Mouse (Mus musculus) v-Abl transformed pro-B cells (cell line): ENCODE data around the gene Cd83.

ENCODE experiments used
- in situ Hi-C, 2 experiments: fragments of 400-800 bp; cut with MboI; formaldehyde crosslinking; loops; one replicate each; pipeline ENCODE4 v1.15.1; 2025; ENCODE audit not compliant: unreplicated experiment in 2 of 2

Gene Cd83

DNA sequence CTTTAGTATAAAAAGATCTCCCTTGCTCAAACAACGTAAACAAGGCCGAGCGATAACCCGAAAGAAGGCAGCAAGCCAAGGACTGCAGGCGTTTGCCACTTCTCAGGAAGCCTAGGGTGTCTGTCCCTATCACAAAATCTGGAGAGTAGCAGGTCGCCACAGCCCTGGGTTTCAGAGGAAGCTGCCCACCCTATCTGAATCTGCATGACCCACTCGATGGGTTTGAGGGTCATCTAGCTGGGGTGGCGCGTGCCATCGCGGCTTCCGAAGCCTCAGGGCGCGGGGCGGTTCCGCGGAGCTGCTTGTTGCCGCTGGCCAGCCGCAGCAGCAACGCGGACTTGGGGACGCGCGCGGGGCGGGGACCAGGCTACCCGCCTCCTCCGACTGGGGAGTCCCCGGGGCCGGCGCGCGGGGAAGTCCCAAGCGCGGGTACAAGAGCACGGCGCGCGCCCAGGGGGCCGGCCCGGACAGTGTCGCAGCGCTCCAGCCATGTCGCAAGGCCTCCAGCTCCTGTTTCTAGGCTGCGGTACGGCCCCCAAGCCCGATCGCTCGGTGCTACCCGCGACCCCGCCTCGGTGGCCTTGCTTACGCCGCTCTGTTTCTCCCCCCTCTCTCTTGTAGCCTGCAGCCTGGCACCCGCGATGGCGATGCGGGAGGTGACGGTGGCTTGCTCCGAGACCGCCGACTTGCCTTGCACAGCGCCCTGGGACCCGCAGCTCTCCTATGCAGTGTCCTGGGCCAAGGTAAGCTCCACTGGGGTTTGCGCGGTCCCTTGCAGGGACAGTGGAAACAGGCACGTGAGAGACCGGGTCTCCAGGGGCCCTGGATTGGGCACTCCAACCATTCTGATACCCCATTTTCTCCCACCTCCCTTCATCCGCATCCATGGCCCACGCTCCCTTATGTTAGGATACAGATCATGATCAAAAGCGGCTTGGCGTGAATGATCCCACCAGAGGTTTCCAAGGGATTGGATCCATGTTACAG is at the start of gene Cd83:
Cd83 (plus strand) TSS at position 51 of the 987 bp plus-strand sequence.
- in situ Hi-C loops: no loop called here

DNA sequence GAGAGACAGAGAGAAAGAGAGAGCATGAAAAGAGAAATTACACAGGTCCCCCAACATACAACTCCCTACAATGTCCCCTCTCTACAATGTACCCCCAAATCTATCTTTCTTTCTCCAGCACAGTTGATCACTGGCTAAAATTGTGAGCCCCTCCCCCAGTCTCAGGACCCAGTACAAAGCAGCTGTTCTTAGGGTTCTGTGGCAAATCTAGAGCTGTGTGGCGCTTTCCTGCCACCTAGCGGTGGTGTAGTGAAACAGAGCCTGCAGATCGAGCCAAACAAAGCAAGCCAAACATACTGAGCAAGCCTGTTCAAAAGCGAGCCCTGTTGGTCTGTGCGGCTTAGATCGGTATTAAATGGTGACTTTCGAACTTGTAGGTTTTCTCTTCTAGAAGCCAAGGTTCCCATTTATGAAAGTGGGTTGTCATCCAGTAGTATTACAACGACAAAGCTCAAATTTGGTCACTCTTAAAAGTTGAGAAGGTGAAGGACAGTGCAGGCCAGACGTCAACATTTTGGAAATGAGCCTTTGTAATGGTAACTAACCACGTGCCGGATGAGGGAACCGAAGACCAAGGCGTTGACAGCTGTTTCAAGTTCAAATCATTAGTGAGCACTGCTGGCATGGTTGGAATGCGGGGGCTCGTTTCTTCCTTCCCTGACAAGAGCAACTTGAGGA is 44.8 kb upstream of the Cd83 start:
- in situ Hi-C loops: loop anchor here (10.0 to 25.0 kb wide), 6 partner anchors 145 to 1248 kb away; partner anchors contain the start of genes Sirt5 (in 2 of the 2) and Tbc1d7 (in 1 of the 2)

DNA sequence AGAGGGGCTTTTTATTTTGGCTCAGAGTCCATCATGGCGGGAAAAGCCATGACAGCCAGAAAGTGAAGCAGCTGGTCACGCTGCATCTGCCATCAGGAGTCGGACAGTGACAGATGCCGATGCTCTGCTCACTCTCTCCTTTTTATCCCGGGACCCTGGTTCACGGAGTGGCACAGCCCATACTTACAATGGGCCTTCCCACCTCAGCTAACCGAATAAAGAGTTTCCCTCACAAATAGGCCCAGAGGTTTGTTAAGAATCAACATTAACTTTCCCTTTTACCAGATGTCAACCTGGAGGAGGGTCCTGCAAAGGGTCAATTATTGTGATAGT is 44.3 kb upstream of the Cd83 start:
- in situ Hi-C loops: loop anchor here (10.0 to 25.0 kb wide), 3 partner anchors 378 to 1247 kb away; partner anchors contain the start of gene Sirt5 (in 1 of the 2)

DNA sequence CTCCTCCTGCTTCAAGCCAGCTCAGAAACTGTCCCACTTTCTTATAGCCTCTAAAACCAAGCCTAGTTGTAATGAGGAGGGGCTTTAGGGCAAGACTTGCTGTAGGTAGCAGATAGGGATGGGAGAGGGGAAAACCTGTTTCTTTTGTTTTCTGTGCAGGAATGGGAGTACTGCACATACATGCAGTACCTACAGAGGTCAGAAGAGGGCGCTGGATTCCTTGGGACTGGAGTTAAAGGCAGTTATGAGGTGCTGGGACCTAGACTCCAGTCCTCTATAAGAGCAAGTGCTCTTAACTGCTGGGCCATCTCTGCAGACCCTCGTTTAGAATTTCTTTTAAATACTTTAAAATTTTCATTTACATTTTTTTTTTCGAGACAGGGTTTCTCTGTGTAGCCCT is 41.9 kb upstream of the Cd83 start:
- in situ Hi-C loops: loop anchor here (10.0 to 25.0 kb wide), 3 partner anchors 380 to 1245 kb away; partner anchors contain the start of gene Sirt5 (in 1 of the 2)

DNA sequence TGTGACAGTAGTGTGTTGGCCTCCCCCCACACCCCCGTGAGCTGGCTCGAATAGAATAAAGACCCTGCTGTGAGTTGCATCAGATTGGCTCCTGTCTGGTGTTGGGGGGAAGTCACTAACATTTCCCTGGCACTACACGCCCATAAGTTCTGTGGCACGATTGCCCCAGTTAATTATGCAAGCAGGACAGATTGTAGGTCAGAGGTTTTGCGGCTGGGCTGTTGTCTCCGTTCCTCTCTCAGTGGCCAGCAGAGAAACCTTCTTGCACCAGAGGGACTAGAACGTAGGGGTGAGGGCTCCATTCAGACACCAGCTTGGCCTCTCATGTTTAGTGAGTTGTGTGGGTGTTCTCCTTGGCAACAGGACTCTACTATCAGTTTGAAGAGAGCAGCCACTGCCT is 40.3 kb upstream of the Cd83 start:
- in situ Hi-C loops: loop anchor here (10.0 to 25.0 kb wide), 3 partner anchors 382 to 1243 kb away; partner anchors contain the start of gene Sirt5 (in 1 of the 2)

DNA sequence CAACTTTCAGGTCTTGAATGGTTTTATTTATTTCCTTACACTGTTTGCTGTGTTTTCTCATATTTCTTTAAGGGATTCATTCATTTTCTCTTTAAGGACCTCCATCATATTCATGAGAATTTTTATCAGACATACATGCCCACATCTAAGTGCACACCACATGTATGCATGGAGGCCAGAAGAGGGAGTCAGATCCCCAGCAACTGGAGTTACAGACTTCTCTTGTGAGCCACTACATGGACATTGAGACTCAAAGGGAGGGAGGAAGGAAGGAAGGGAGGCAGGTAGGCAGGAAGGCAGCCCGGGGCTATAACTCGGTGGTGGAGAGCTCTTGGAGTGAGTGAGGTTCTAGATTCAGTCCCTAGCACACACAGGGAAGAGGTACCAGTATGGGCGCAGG is 34.3 kb upstream of the Cd83 start:
- in situ Hi-C loops: loop anchor here in 1 of 2 experiments (10.0 kb wide), 2 partner anchors 114 to 214 kb away; no protein-coding TSS in a partner anchor

DNA sequence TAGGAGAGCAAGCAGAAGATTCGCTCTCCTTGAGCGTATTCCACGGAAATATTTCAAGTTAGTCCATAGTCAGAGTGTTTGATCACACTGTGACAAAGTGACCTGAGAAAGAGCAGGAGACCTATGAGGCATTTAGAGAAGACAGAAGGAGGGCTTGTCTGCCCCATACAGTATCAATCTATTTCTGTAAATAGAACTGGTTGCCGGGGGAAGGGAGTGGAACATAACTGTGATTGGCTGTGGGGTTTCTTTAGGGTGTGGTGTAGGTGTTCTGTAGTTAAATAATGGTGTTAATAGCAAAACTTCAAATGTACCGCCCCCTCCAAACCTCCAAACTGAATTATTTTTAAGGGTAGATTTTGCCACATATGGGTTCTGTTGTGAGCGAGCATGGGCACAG is 33.6 kb upstream of the Cd83 start:
- in situ Hi-C loops: loop anchor here in 1 of 2 experiments (10.0 kb wide), 2 partner anchors 114 to 214 kb away; no protein-coding TSS in a partner anchor

DNA sequence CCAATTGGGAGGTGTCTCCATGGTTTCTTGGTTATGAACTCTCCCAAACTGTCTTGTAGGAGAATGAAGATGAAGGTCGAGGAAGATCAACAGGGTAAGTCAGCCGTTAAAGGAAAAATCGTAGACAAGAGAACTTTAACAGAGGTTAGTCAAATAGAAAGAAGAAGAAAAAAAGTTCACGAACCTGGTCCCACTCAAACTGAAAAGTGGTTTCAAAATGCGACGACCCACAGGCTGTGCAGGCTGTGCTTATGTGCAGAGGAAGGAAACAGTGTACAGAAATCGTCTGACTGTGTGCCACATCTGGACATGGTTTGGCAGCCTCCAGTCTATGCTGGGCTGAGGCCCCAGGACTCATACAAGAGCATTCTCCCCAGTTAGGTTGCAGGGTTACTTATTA is 32.2 kb upstream of the Cd83 start:
- in situ Hi-C loops: loop anchor here in 1 of 2 experiments (10.0 kb wide), 2 partner anchors 112 to 212 kb away; no protein-coding TSS in a partner anchor

DNA sequence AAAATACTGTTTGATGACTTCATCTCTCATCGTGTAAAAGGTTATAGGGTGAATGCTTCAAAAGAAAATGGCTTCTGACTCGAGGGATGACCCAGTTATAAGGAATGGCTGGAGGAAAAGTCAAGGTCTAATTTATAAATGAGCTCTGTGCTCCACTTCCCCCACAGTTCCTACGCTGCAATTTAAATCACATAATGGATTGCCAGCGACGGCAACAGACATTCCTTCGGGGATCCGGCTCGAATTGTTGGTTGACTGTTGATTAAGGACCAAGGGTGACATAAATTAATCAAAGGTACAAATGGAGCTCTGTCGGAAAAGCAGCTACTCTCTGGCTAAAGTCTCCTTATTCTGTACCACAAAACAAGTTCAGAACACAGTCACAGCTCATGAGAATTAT is 30.9 kb upstream of the Cd83 start:
- in situ Hi-C loops: loop anchor here in 1 of 2 experiments (10.0 kb wide), 2 partner anchors 111 to 211 kb away; no protein-coding TSS in a partner anchor

DNA sequence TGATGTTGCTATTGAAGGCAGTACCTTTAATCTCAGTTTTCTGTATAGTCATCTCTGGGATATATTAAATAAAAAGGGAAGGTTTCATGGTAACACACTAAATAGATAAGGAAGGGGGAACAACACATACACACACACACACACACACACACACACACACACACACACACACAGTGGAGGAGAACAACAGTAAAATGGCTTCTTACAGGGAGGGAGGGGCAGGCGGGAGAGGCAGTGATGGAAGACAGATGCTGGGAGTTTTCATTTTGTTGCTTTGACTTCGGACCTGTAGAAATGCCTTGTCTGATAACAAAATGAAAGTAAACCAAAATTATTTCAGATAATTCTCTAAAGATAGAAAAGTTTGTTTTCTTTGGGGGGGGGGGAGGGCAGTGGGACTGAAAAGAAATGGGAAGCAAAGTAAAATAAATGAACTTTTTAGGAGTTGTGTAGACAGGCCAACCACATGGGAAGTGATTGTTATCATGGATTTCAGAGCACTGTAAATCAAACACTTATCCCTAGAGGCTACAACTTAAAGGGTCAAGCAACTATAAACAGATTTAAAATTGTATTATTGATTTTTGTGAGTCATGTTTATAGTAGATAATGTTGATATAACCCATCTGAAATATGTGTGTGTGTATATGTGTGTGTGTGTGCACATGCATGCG is 30.0 kb upstream of the Cd83 start:
- in situ Hi-C loops: loop anchor here in 1 of 2 experiments (10.0 kb wide), 2 partner anchors 110 to 210 kb away; no protein-coding TSS in a partner anchor

DNA sequence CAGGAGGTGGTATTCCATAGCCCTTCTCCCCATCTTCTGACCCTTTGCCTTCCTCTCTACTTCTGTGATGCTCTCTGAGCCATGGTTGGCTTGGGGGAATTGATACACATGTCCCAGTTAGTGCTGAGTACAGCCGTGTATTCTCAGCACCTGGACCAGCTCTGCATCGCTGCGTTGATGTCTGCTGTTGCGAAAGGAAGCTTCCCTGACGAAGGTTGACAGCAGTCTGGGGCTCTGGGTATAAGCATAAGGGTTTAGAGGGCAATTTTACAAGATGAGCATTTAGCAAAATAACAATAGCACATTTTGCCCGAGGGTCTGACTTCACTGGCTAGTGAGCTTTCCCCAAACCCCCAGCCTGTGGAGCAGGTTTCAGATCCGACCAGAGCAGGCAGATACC is 29.0 kb upstream of the Cd83 start:
- in situ Hi-C loops: loop anchor here in 1 of 2 experiments (10.0 kb wide), 2 partner anchors 109 to 209 kb away; no protein-coding TSS in a partner anchor

DNA sequence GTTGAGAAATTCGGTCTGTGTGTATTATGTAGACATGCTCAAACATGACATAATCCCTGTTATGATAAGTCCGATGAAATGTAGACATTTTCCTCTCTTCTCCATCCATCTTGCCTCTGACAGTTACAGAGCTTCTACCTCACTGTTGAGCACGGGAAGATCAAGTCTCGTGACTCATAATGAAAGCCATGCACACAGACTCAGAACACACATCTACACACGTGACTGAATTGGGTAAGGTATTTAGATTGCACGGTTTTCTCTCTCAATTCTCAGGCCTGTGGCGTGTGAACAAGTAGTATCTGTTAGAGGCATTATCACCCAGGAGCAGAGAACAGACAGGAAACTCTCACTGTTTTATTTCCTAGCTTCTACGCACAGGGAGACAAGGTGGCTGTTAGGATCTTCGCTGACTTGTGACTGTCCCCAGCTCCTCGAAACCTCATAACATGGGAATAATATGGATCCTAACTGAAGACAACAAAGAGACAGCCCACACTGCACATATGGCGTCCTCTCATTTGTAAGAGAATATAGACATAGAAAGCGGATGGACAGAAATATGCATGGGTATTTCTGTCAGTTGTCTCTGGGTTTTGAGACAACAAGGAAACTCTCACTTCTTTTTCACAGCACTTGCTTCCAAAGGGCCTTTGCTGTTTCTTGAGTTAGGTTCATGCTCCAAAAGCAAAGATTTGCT is 23.3 kb upstream of the Cd83 start:
- in situ Hi-C loops: no loop called here

DNA sequence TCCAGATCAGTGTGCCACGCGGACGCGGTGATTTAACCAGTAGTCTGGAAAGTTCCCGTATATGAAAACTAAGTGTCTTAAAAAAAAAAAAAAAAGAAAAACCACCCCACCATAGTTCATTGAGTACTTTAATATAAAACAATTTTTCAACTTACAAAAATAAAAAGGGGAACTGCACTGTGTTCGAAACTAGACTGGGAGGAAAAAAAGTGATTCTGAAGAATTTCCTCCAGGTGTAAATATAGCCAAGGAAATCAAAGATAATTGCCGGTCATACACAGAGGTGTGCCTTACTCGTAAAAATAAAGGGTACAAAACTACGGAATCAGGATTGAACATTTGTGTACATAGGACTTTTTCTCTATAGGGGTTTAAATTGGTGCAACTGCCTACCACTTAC is 21.7 kb upstream of the Cd83 start:
- in situ Hi-C loops: no loop called here

DNA sequence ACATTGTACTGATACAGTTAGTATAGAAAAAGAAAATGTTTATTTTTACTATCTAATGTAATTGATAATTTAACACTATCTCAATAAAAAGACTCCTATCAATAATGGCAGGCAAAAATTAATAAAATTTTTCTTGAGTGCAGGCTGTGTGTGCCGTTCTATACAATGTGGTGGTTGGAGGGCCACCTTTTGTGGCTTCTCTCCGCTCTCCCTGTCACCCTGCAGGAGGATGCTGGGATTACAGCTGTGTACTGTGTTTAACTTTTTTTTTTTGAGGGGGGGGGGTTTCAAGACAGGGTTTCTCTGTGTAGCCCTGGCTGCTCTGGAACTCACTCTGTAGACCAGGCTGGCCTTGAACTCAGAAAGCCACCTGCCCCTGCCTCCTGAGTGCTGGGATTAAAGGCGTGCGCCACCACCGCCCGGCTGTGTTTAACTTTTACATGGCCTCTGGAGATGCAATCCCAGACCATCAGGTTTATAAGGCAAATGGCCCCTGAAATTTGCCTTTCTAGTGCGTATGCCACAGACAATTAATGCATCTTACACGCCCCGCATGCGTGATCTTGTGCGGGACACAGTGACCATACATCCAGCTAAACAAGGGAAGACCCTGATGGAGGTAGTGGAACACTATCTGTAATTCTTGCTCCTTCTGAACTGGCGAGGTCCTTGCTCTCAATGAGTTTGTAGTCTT is 21.1 kb upstream of the Cd83 start:
- in situ Hi-C loops: no loop called here

DNA sequence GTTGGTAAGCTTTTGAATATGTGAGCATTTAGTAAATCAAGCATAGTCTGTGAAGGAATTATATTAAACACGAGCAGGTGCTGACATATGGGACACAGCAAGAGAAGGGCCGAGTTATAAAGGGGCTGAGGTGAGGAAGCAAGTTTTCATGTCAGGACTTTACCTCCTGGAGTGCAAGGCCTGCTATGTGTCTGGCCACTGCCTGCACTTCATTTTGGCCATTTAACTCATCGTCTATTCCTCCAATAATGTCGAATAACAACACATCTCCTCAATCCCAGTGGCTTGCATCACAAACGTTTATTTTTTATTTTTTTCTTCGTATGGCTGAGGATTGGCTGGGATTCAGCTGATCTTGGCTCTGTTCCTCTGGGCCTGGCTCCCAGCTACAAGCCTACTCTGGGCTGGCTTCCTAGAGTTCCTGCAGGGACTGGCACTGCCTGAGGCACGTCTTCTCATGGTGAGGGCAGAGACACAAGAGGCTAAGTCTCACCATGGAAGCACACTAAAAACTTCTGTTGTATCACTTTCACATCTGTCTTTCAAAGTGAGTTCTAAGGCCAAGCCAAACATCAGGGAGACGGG is 20.5 kb upstream of the Cd83 start:
- in situ Hi-C loops: no loop called here

DNA sequence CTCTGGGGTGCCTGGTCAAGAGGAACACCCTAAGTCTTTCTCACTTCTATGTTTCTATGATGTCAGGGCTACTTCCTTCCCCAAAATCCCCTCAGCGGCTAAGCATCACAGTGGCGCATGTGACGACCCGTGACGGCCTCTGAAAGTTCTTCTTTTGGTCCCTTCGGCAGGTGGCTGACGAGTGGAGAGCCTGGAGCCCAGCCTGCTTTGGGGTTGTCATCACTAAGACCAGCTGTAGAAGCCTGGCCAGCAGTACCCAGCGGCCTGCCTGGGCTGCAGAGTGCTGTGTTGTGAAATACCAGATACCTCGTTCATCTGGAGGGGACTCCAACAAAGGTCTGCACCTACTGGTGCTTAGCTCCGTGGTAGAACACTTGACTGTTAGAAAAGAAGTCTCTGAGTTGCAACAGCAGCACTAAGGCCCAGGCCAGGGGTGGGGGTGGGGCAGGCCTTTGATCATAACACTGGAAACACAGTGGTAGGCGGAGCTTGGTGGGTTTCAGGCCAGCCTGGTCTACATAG is 19.2 kb upstream of the Cd83 start:
- in situ Hi-C loops: no loop called here

DNA sequence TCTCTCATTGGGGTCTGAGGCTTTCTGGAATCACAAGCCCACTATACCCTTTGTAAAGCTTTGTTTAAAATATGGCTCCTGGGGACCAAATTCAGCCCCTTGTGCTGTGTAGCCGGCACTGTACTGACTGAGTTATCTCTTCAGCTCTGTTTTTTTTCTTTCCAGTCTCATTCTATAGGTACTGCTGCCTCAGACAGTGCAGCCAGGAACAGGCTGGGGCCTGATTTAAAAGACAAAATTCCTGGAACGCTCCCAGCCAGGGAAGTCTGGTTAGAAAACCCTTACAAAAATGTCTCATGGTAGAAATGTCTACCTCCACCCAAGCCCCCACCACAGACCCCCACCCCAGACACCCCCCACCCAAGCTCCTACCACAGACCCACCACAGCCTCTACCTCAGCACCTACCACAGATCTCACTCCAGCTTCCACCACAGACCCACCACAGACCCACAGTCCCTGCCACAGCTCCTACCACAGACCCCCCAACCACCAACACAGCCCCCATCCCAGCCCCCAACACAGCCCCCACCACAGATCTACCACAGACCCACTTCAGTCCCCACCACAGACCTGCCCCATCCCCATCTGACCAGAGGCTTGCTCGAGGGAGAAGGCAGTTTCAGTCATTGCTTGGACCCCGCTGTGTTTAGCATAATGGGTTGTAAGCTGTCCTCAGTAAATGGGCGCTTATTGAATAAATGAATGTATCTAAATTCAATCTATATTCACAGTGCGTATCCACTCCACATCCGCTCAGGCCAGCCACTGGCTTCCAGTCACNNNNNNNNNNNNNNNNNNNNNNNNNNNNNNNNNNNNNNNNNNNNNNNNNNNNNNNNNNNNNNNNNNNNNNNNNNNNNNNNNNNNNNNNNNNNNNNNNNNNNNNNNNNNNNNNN is 17.5 kb upstream of the Cd83 start:
- in situ Hi-C loops: no loop called here

DNA sequence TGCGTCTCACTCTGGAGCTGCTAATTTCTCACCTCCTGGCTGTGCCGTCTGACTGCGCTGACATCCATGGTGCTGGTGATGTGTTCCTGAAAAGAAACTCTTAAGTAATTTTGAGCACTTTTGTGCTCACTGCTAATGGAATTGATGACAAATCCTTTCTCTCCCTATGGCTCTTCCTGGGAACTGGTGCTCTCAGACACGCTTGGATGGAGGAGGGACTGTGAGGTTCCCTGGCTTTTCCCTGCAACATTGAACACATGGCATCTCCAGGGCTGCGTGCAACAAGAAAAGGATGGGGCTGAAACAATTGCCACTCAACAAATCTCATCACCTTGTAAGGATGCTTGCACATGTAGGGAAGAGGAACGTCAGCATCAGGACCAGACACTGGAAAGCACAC is 11.6 kb upstream of the Cd83 start:
- in situ Hi-C loops: no loop called here
